ENCODE assay signal across 8 mouse cellular contexts in the genomic region with DNA sequence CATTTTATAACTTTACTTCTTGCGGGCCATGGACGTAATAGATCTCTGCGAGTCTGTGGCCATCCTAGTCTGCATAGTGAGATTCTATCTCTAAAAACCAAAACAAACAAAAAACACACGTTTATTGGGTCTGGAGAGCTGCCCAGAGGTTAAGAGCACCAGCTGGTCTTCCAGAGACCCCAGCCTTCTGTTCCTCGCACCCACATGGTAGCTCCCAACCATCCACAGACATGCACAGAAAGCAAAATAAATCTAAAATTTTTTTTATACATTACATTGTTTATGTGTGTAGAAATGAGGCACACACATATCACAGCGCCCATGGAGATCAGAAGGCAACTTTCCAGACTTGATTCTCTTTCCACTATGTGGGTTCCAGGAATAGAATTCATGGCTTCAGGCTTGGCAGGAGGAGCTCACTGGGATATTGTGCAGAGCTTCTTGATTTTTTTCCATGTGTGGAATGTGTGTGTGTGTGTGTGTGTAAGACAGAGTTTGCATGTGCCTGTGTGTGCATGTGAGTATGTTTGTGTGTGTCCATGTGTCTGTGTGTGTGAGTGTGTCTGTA. TPM values are rescaled to one million over a fixed set of nuclear protein-coding genes. Genes with fewer than 3 reads are reported as not detected.
DNase-seq lines count a peak whose midpoint lies in the region; ATAC-seq and TF ChIP-seq lines count a peak whose summit lies in the region.

No protein-coding gene starts in this region.

- H3K36me3 ChIP-seq in neural tube, embryonic 11.5 days (ENCODE audit: control insufficient read depth, insufficient read depth, low read length): no peaks in the 10 kb centered on the region
- no peaks in the 10 kb centered on the region for H3K36me3 ChIP-seq in liver, embryonic 14.5 days (replicated peaks; ENCODE audit: control insufficient read depth, insufficient read depth, low read depth)

- H3K9me3 ChIP-seq in neural tube, embryonic 11.5 days (ENCODE audit: control insufficient read depth, low read length): no peaks in the 10 kb centered on the region
- no peaks in the 10 kb centered on the region for H3K9me3 ChIP-seq in liver, embryonic 14.5 days (ENCODE audit: control insufficient read depth, low read length)

- H3K4me2 ChIP-seq in neural tube, embryonic 11.5 days (ENCODE audit: low read depth): peak overlapping the region; percentile 91
- peak overlapping the region; percentile 66 for H3K4me2 ChIP-seq in liver, embryonic 14.5 days (ENCODE audit: low read depth)

- H3K9ac ChIP-seq in neural tube, embryonic 11.5 days (ENCODE audit: low read length): no peak overlapping the region
- H3K9ac ChIP-seq in liver, embryonic 14.5 days (replicated peaks): no peak overlapping the region

- H3K4me1 ChIP-seq in neural tube, embryonic 11.5 days (ENCODE audit: control insufficient read depth, insufficient read depth, low read length): peaks cover 13% of the 10 kb centered on the region
- H3K4me1 ChIP-seq in liver, embryonic 14.5 days (replicated peaks; ENCODE audit: control insufficient read depth in 2 of 2, insufficient read depth in 2 of 2, low read length in 1 of 2): peaks cover 8 to 20% of the 10 kb centered on the region in 2 experiments

- no peak overlapping the region for H3K27ac ChIP-seq in neural tube, embryonic 11.5 days (ENCODE audit: low read depth, low read length)
- no peak overlapping the region for H3K27ac ChIP-seq in liver, embryonic 14.5 days

- no peak for TF ChIP-seq CTCF in liver, embryonic 14.5 days (IDR thresholded peaks at IDR 0.05; ENCODE audit: low read depth)

- ATAC-seq in neural tube, embryonic 11.5 days (ENCODE audit: insufficient read depth, low FRiP score, low TSS enrichment): no peak
- ATAC-seq in liver, embryonic 14.5 days (ENCODE audit: insufficient read depth): no peak

- no peak overlapping the region; the same call in 1 of the 2 replicates for H3K4me3 ChIP-seq in neural tube, embryonic 11.5 days (ENCODE audit: low read depth, low read length)
- H3K4me3 ChIP-seq in liver, embryonic 14.5 days (ENCODE audit: insufficient read depth in 1 of 2, low read depth in 2 of 2, low read length in 2 of 2): no peak overlapping the region; a peak in 1 of 4 replicates

- H3K27me3 ChIP-seq in neural tube, embryonic 11.5 days (ENCODE audit: control insufficient read depth, insufficient read depth, low read length): peaks cover 37% of the 10 kb centered on the region
- peaks cover 32% of the 10 kb centered on the region for H3K27me3 ChIP-seq in liver, embryonic 14.5 days (ENCODE audit: control insufficient read depth, insufficient read depth, low read length)

- DNase-seq in cerebellum, adult 9-11 months: peak; percentile 57
- DNase-seq in cerebellum, adult 8-10 months: no peak
- DNase-seq in neural tube, embryonic 11.5 days (ENCODE audit: low spot score): no peak
- no peak for DNase-seq in neural tube, embryonic 10.5 days (ENCODE audit: extremely low spot score, low spot score)
- DNase-seq in liver, embryonic 14.5 days (ENCODE audit: low read depth in 3 of 3, low spot score in 3 of 3): no peak
- no peak for DNase-seq in adrenal gland, postnatal 36 days
- no peak for DNase-seq in c-Kit-positive CD71-positive TER-119-positive erythroid progenitor cells, embryonic 14.5 days (ENCODE audit: low spot score)
- no peak for DNase-seq in gastrocnemius, postnatal 25 days

- WGBS in neural tube, embryonic 11.5 days: 53% methylated on average over 6 of the region's 6 CpGs
- WGBS in liver, embryonic 14.5 days (ENCODE audit: insufficient replicate concordance): 56% methylated on average over 6 of the region's 6 CpGs

- no peak for TF ChIP-seq EP300 in liver, embryonic 14.5 days (IDR thresholded peaks at IDR 0.05; ENCODE audit: low read depth)

RNA-seq across cellular contexts. Expression of gene Unc13a, which starts 0.7 kb away (rescaled TPM):
- 6.5 and 7.7 TPM in 2 replicates for polyA plus RNA-seq in neural tube, embryonic 11.5 days (2014; fragmentation: Nextera tagmentation; extraction: Ambion mirVana)
- 0.13 and 0.15 TPM in 2 replicates for polyA plus RNA-seq in liver, embryonic 14.5 days (2012; rRNA removed)
- polyA plus RNA-seq in liver, embryonic 14.5 days (2014; fragmentation: Nextera tagmentation; extraction: Ambion mirVana): 0.18 and 0.34 TPM in 2 replicates
- 1 to 10 TPM; 4.6 to 7.3 TPM for total RNA-seq in adrenal gland, postnatal 36 days (2021)
- under 1 TPM in 1 of 2 experiments, not detected in 1; 0.29 TPM for total RNA-seq in gastrocnemius, postnatal 25 days (2021)

RNA-seq across cellular contexts. Expression of gene Jak3, which starts 3.8 kb away (rescaled TPM):
- 1.6 and 2.0 TPM in 2 replicates for polyA plus RNA-seq in neural tube, embryonic 11.5 days (2014; fragmentation: Nextera tagmentation; extraction: Ambion mirVana)
- polyA plus RNA-seq in liver, embryonic 14.5 days (2012; rRNA removed): 3.8 and 4.0 TPM in 2 replicates
- 3.0 and 3.1 TPM in 2 replicates for polyA plus RNA-seq in liver, embryonic 14.5 days (2014; fragmentation: Nextera tagmentation; extraction: Ambion mirVana)
- total RNA-seq in adrenal gland, postnatal 36 days (2021): 10 to 100 TPM; 11.3 to 13.0 TPM
- 1 to 10 TPM; 1.9 to 3.0 TPM for total RNA-seq in gastrocnemius, postnatal 25 days (2021)

RNA-seq across cellular contexts. Expression of gene Insl3, which starts 16.8 kb away (rescaled TPM):
- not detected in 2 replicates for polyA plus RNA-seq in neural tube, embryonic 11.5 days (2014; fragmentation: Nextera tagmentation; extraction: Ambion mirVana)
- polyA plus RNA-seq in liver, embryonic 14.5 days (2012; rRNA removed): 0.48 and 0.73 TPM in 2 replicates
- polyA plus RNA-seq in liver, embryonic 14.5 days (2014; fragmentation: Nextera tagmentation; extraction: Ambion mirVana): 1.2 and 1.5 TPM in 2 replicates
- 1 to 10 TPM; 4.0 to 4.7 TPM for total RNA-seq in adrenal gland, postnatal 36 days (2021)
- 1 to 10 TPM in 1 of 2 experiments, under 1 TPM in 1; 0.49 to 2.7 TPM for total RNA-seq in gastrocnemius, postnatal 25 days (2021)

RNA-seq across cellular contexts. Expression of gene B3gnt3, which starts 29.3 kb away (rescaled TPM):
- 0.33 and 0.59 TPM in 2 replicates for polyA plus RNA-seq in neural tube, embryonic 11.5 days (2014; fragmentation: Nextera tagmentation; extraction: Ambion mirVana)
- polyA plus RNA-seq in liver, embryonic 14.5 days (2012; rRNA removed): 2.2 and 2.5 TPM in 2 replicates
- polyA plus RNA-seq in liver, embryonic 14.5 days (2014; fragmentation: Nextera tagmentation; extraction: Ambion mirVana): 1.8 and 2.0 TPM in 2 replicates
- total RNA-seq in adrenal gland, postnatal 36 days (2021): 1 to 10 TPM; 4.0 to 4.5 TPM
- 1 to 10 TPM; 1.5 to 3.8 TPM for total RNA-seq in gastrocnemius, postnatal 25 days (2021)

RNA-seq across cellular contexts. Expression of gene Fcho1, which starts 53.3 kb away (rescaled TPM):
- 12.3 and 12.4 TPM in 2 replicates for polyA plus RNA-seq in neural tube, embryonic 11.5 days (2014; fragmentation: Nextera tagmentation; extraction: Ambion mirVana)
- polyA plus RNA-seq in liver, embryonic 14.5 days (2012; rRNA removed): 24.1 and 24.6 TPM in 2 replicates
- 14.7 and 18.6 TPM in 2 replicates for polyA plus RNA-seq in liver, embryonic 14.5 days (2014; fragmentation: Nextera tagmentation; extraction: Ambion mirVana)
- 1 to 10 TPM in 1 of 2 experiments, under 1 TPM in 1; 0.50 to 3.2 TPM for total RNA-seq in adrenal gland, postnatal 36 days (2021)
- total RNA-seq in gastrocnemius, postnatal 25 days (2021): not detected

Comparison
In these comparisons a context has a peak if more than half of its experiments do, and no peak if none do; other contexts are left out.
1. RNA of gene Unc13a, which starts 0.7 kb away (total RNA-seq): 4.6 to 7.3 TPM in adrenal gland, postnatal 36 days; 0.29 TPM in gastrocnemius, postnatal 25 days; every median in the first group is over 4 times any median in the second.